Mouse (Mus musculus): ENCODE data around the gene Lsp1.

Gene Lsp1

GRCm38 (mm10) chr7:142460636-142461077 is at the start of gene Lsp1:
TSS of gene Lsp1 (plus strand) at chr7:142460809.
- DNase-seq (ENCODE audit: low spot score), result no peak

- DNase-seq (ENCODE audit: low spot score), result no peak
These were observed 47.3 kb upstream of the Lsp1 start for GRCm38 (mm10) chr7:142413285-142413684.

DNA sequence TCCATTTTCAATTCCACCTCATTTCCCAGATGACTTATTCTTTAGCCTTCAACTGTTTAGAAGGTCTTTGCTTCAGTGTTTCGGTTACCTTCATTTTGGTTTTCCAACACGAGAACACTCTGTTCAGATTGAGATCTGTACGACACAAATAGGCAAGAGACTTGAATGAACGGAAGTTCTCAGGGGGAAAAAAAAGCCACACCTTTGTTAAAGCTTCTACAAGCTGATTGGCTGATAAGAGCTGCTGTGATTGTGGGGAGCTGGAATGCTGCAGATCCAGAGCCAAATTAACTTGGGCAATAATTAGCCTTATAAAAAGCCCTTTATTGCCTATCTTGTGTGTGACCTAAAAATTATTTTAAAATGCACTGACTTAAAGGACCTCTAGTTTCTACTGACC is 45.3 kb upstream of the Lsp1 start:
- DNase-seq (ENCODE audit: low spot score), result no peak

DNA sequence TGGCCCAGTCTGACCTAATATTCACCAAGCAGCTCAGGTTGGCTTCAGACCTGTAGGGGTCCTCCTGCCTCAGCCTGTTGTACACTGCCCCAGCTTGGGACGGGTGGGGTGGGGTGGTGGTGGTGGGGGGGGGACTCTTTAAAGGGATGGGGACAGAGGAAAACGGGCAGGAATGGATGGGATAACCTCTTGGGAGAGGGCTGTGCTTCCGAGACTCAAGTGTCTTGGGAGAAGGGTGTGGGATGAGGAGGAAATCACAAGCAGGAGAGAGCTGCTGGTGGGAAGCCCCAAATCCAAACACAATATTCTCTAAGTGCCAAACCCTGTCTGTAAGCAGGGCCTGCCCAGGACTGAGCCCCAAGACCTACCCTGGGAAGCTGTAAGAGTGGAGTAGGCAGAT is 44.4 kb upstream of the Lsp1 start:
- DNase-seq (ENCODE audit: low spot score), result no peak

GRCm38 (mm10) chr7:142418027-142418426 is 42.6 kb upstream of the Lsp1 start:
- no peak for DNase-seq (ENCODE audit: low spot score)

DNA sequence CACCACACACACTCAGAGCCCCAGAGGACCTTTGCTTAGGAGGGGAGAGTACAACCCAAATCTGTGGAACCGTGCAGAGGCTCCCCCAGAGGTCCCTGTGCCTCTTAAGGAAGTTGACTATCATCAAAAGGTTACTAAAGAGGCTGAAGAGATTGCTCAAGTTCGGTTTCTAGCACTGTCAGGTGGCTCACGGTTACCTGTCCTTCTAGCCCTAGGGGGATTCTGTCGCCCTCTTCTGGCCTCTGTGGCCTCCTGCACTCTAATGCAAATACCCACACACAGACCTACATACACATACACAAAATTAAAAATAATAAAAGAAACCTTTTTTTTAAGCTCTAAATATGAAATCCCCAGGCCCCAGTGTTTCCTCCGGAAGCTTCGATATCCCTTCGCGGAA is 41.9 kb upstream of the Lsp1 start:
- DNase-seq (ENCODE audit: low spot score), result no peak

DNA sequence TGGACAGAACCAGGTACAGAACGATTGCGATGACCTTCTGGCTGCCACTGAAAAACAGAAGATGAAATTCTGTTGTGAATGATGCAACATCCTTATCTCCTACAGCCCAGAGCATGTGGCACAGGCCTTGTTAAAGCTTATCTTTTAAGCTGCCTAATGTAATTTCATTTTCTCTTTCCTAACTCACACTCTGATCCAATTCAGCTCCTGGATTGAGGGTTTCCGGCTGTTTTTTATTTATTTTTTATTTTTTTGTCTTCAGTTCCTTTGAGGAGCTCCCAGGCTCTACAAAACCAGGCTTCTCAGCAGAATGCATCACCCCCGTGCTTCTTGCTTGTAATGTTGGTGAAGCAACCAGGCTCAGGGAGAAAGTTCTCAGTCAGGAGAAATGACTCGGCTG is 40.7 kb upstream of the Lsp1 start:
- DNase-seq (ENCODE audit: low spot score), result no peak

DNA sequence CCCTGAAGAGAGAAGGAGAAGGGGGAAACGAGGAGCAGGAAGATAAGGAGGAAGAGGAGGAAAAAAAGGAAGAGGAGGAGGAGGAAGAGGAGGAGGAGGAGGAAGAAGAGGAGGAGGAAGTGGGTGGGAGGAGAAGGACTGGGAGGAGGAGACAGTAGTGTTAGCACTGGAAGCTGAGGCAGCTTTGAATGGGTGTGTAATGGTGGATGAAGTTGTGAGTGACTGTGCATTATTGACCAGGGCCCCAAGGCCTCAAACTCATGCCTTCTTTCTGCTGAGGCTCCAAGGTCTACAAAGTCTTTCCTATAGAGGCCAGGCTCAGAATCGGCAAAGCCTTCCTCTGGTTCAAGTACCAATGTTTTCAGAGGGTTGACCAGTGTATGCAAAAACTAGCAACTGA is 38.8 kb upstream of the Lsp1 start:
- no peak for DNase-seq (ENCODE audit: low spot score)

GRCm38 (mm10) chr7:142425641-142426213 is 34.9 kb upstream of the Lsp1 start:
- DNase-seq (ENCODE audit: low spot score), result peak; percentile 25

DNA sequence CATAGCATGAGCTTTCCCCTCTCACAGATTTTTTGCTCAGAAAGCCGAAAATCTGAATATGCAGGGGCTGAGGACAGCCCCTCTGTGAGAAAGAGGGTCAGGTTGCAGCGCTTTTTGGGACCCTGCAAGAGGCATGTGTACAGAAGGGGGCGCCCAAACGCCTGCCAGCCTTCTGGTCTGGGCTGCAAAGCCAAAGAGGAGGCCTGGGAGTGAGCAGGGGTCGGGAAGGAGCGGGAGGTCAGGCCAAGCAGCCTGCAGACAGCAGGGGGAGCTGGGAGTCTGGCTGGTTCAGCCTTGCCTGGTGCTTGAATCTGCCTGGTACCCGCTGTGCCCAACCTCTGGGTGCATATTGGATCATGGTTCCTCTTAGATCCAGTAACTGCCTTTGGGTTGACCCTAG is 32.4 kb upstream of the Lsp1 start:
- DNase-seq (ENCODE audit: low spot score), result peak; percentile 93

DNA sequence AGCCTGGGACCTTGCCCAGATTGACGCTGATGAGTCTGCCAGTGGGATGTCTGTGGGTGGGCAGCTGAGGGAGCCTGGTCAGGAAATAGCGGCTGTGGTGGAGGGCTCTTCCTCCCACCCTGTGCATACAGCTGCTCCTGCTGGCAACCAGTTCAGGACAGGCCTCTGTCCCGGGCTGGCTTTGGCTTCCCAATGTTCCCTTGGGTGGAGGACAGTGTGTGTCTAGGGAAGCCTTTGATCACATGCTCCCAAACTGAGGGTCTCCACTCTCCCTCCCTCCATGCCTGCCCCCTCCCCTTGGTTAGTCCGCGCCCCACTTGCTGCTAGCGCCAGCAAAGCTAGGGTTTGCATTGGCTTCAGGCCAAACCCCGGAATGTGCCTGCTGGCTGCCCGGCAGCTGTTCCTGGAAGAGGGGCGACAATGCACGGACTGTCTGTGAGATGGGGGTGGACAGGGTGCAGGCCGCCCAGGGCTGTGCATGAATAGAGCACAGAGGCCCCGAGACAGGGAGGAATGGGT is 30.4 kb upstream of the Lsp1 start:
- no peak for DNase-seq (ENCODE audit: low spot score)

- DNase-seq (ENCODE audit: low spot score), result no peak
These were observed 29.5 kb upstream of the Lsp1 start for GRCm38 (mm10) chr7:142431106-142431505.

- no peak for DNase-seq (ENCODE audit: low spot score)
These were observed 27.0 kb upstream of the Lsp1 start for GRCm38 (mm10) chr7:142433623-142434022.

DNA sequence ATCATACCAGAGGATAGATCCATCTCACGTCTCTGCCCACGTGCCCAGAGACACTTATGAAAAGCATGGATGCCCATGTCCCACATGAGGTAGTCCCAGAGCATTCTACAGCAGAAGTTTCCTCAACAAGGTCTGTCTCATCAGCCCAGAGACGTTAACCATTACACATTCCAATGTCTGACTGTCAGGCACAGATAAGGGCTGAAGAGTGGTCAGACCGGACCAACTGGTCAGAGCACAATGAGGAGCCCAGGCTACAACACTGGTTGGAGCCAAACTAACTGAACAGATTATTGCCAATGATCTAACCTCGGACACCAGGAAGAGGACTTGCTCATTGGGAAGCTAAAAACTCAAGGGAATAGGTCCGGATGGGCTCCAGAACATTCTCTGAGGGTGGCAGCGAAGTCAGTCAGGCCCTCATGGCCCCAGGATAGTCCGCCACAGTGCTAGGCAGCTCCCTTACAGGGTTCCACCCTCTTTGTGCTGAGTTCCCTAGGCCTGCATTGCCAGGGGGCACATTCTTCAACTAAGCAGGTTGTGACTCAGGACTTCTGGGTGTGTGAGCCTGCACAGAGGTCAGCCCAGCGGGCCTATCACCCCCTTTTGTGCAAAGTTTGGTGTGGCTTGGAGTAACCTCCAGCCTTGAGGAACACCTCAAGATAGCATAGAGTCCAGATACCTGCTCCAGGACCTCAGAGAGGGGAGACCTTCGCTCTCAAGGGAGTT is 26.3 kb upstream of the Lsp1 start, which contains the start of gene Syt8:
Gene Syt8, plus strand, starts transcription at position 714 of the 729 bp plus-strand sequence.
- DNase-seq (ENCODE audit: low spot score), result no peak

DNA sequence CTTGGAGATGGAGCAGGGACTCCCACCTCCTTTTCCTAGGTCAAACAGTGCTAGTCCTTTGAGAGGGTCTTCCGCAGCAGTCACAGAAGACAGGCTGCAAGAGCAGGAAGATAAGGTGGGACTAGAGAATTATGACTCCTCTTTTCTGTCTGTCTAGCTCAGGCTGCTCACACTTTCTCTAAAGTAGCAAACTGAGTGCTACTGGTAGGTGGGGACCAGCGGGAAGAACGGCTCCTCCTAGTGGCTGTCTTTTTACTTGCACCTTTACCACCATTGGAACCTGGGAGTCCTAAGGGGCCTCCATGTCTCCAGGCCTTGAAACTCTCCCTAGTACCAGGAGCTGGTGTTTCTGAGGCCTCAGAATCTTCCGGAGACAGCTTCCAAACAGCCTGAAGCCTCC is 25.1 kb upstream of the Lsp1 start:
- peak; percentile 89 for DNase-seq (ENCODE audit: low spot score)

GRCm38 (mm10) chr7:142437324-142437723 is 23.3 kb upstream of the Lsp1 start:
- no peak for DNase-seq (ENCODE audit: low spot score)

- DNase-seq (ENCODE audit: low spot score), result no peak
These were observed 20.6 kb upstream of the Lsp1 start for GRCm38 (mm10) chr7:142439966-142440365.

- peak; percentile 89 for DNase-seq (ENCODE audit: low spot score)
These were observed 19.9 kb upstream of the Lsp1 start for GRCm38 (mm10) chr7:142440657-142441114.

GRCm38 (mm10) chr7:142441585-142441984 is 19.0 kb upstream of the Lsp1 start, which contains the start of gene Tnni2:
TSS of gene Tnni2 (plus strand) at chr7:142441808.
- DNase-seq (ENCODE audit: low spot score), result no peak

- no peak for DNase-seq (ENCODE audit: low spot score)
These were observed 18.3 kb upstream of the Lsp1 start for GRCm38 (mm10) chr7:142442081-142442907.

- DNase-seq (ENCODE audit: low spot score), result no peak
These were observed 17.6 kb upstream of the Lsp1 start for GRCm38 (mm10) chr7:142442908-142443420.

GRCm38 (mm10) chr7:142443474-142443873 is 17.1 kb upstream of the Lsp1 start:
- DNase-seq (ENCODE audit: low spot score), result no peak
